Mouse (Mus musculus) thymus, postnatal 4 days (tissue): ENCODE measurements at regions not wholly inside any gene's neighbourhood (a gene's known extent, or its start where the extent isn't known, plus 50 kb on each side); places are given as distances from the start of the nearest gene placed in this dataset.

ENCODE experiments used
- DNase-seq: peaks from one replicate; pipeline ENCODE4 v3.0.0; 2021

GRCm38 (mm10) chr1:34740891-34741290 is 102.0 kb downstream of the Fam168b start:
- DNase-seq, result no peak

DNA sequence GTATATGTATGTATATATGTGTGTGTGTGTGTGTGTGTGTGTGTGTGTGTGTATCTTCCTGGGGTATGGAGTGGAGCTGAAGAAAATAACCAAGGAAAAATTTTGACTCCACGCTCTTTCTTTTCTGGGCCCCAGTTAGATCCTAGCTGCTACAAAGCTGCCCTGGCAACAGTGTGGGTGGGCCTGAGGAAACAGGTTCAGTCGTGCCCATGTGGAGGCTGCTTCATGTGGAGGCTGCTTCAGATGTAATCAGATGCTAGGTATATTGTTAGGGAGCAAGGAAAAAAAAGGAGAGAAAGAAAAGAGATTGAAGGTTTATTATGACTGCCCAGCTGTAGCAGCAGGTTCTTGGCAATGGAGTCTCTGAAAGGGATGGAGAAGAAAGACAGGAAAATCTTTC is 100.6 kb downstream of the Fam168b start:
- no peak for DNase-seq

GRCm38 (mm10) chr1:34745881-34746280 is 97.0 kb downstream of the Fam168b start:
- no peak for DNase-seq

- DNase-seq, result no peak
Observed at GRCm38 (mm10) chr1:34749161-34750040, 93.5 kb downstream of the Fam168b start.

GRCm38 (mm10) chr1:34750061-34751054 is 92.5 kb downstream of the Fam168b start:
- DNase-seq, result peak; percentile 12

DNA sequence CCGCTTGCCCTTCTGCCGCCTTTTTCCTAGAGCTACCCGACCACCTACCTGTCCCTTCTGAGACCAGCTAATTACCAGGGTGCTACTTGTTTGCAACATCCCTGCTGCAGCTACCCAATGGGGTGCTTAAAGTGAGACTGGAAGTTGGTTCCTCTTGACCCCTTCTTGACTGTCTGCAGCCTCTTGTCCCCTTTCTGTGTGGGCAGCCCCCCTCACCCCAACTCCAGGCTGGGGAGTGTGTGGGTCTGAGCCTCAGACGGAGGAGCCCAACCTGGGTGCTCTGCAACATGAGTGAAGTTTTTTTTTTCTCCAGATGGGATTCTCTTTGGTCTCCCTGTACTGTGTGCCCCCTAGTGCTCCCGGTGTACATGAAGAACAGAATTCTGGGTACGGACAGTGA is 91.7 kb downstream of the Fam168b start:
- no peak for DNase-seq

GRCm38 (mm10) chr1:34753581-34753980 is 89.3 kb downstream of the Fam168b start:
- no peak for DNase-seq

DNA sequence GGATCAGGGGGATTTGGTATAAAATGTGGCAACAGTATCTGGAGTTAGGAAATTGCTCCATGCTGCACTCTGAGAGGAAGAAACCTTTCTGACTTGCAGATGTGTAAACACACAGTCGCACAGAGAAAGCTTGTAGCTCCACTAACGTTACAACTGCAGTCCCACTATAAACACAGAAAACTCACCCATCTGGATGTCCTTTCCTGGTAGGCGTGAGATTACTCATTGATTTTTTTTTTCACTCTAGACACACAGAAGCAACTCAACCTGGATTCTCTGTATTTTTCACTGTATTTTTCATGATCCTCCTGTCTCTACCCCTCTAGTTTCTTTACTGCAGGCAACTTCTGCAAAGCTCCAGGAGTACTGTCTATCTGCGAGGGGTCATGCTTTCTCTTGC is 82.3 kb downstream of the Fam168b start:
- no peak for DNase-seq

DNA sequence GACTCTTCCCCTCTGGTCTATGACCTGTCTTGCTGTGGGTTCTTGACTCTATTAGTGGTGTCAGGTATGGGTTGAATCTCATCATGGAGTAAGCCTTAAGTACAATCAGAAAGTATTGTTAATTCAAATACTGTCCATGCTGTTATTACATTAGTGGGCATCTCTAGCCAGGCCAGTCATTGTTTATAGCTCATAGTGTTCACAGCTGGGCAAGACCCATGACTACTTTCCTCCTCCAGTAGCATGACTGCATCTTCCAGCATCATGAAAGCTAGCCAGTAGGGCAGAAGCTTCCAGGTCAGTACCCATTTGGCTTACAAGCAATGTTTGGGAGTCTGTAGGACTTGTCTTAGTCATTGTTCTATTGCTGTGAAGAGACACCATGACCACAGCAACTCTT is 81.4 kb downstream of the Fam168b start:
- no peak for DNase-seq

GRCm38 (mm10) chr1:34761870-34762269 is 81.0 kb downstream of the Fam168b start:
- DNase-seq, result no peak
